Mouse (Mus musculus) testis, adult 2 months (tissue): Measurements from ENCODE around the gene Fam107b.

Experiments
- CTCF ChIP-seq: fragments of 200-500 bp; IDR thresholded peaks from 2 replicates; pipeline ENCODE4 v1.5.1; 2012; ENCODE audit warnings: low read depth, mild to moderate bottlenecking, inconsistent platforms, low read length, moderate library complexity; ENCODE audit not compliant: control insufficient read depth, insufficient read depth, insufficient replicate concordance
- POLR2A ChIP-seq: fragments of 200-500 bp; IDR thresholded peaks from 2 replicates; pipeline ENCODE4 v1.6.1; 2012; ENCODE audit warnings: low read depth, mild to moderate bottlenecking, inconsistent platforms, low read length, moderate library complexity; ENCODE audit not compliant: control insufficient read depth

DNA sequence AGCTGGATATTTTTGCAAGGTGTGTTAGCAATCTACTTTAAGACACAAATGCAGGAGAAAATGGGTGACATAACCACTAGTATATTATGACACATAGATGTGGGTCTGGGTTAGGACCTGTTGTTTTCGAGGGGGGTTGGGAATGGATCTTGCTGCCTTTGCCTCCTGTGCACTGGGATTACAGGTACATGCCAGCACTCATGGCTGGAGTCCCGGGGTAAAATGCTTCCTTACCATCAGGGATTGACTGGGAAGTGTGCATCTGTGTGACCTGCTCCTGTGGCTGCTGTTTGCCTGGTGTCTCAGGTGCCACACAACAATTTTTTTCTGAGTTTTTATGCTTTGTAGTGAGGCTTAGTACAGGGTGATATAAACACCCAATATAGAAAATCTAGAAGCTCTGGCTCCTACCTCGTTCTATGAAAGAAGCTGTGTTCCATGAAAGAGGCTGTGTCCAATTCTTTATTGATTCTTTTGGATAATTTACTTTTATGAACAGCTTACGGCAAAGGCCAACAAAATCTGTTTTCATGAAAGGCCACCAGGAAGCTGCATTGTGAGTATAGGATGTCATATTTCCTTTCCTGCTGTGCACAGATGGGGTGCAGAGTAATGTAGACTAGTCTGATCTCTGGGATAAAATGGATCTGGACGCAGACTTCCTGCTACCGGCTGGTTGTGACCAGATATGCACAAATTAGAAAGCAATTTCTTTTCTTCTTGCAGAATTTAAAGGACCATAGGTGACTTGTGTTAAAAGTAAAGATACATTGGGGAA, 167.8 kb downstream of the Fam107b start:
- TF ChIP-seq POLR2A (no peak), CTCF (no peak)
